Mouse (Mus musculus): ENCODE data around the gene Clic1.

Gene Clic1

DNA sequence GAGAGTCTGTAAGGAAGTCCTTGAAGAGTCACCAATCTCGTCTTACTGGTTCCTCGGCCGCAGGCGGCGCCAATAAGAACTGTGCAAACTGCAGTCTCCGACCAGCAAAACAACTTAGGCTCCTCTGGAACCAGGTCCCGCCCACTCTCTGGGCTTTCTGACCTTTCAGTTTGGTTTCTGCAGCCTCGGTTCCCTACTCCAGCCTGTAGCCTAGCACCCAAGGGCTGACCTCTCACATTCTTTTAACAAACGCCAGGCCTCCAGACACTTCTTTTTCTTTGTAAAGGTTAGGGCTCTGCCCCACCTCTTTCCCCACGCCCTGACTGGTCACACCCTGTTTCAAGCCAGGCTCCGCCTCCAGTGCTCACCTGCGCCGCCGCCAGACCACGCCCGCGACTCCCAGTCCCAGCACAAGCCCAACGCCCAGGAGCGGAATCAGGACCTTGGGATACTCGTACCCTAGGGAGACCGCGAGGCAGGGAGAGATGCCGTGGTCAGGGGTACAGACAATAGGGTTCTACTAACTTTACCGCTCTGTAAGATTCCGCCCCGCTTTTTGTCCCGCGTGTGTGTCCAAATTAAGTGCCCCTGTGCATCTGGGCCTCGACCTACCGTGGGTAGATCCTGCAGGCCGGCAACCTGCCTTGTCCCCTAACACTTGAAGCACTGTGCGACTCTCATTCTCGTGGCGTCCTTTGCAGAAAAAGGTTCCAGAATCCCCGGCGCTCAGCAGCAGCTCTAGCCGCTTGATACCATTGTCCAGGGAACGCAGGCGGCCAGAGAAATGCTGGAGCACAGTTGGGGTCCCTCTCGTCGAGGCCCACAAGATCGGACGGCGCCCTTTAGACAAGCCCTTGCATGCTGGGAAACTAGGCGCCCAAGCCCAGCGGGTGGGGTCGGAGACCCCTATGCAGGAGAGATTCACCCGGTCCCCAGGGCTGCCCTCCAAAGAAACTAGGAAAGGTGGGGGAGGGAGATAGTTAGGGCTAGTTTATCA, 15.5 kb downstream of the Clic1 start, which contains the start of gene Ly6g6c:
Gene Ly6g6c (plus strand): TSS at position 438 of the 997 bp plus-strand sequence.
- DNase-seq = peak; percentile 85

DNA sequence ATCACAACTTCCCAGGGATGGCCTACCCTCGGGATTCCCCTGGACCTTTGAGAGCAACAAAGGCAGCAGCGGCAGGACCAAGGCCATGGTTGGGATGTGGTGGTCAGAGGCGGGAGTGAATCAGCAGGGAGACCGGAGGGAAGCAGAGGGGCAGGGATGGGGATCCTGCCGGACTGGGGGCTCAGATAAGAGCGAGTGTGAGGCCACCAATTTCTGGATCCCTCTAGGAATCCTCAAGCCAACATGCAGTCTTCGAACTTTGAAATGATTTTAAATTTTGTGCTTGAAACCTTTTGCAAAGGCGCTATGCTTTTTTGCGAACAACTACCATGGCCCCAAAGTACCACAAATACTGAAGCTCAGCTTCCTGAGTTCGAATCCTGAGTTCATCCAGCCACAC, 16.3 kb downstream of the Clic1 start, which contains the start of gene Mpig6b:
Gene Mpig6b (minus strand): TSS at position 101 of the 400 bp plus-strand sequence.
- DNase-seq = no peak

DNA sequence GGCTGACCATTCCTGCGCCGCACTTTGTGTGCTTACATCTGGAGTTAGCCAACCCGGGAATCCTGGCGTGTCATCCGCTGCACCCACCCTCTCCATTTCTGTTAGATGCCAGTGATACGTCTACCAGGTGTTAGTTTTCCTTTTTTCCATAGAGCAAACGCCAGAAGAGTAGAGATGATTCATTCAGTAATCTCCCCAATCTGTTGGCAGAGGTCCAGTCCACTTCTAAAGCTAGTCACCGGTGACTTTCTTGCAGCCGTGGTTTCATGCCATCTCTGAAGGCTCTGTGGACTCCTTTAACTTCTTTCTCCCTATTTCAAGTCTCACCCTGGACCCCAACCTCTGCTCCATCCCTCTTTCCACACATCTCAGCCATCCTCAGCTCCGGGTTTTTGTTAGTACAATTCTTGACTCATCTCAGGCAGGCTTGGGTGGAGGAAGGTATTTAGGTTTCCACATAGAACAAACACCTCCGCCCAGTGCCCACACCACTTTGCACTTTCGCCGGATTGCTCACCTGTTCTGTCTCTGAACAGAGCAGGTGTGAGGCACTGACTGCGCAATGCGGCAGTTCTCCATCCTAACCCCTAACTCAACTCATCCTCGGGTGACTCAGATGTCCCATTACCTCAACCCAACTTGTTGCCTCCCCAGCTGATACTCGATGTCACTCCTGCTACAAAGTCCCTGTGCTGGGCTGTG, 18.6 kb downstream of the Clic1 start:
- DNase-seq = no peak

DNA sequence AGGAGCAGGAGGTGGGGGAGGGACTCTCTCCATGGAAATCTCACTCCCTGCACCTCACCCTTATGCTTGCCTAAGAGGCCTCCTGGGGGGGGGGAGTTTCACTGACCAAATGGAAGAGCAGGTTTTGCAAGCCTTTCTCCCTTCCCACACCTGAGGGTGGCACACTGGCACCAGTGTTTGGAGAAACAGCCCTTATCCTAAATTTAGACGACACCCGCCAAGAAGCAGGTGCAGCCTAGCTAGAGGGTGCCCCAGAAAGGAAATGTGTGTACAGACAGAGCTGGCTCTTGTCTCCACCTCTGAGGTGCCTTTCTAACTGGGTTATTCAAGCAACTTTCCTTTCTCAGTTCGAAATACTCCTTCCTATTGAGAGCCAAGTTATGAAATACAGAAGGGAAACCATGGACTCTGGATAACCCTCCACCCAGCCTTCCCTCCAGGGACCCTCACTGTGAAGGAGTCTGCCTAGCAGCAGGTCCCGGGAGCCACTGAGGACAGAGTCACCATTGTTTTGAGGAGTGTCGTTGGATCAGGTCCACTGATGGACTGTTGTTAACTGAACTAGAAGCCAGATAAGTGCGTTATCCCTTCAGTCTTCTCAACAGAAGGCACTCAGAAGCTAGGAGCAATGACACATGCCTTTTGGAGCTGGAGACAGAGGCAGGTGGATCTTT, 20.9 kb downstream of the Clic1 start:
- no peak for DNase-seq

DNA sequence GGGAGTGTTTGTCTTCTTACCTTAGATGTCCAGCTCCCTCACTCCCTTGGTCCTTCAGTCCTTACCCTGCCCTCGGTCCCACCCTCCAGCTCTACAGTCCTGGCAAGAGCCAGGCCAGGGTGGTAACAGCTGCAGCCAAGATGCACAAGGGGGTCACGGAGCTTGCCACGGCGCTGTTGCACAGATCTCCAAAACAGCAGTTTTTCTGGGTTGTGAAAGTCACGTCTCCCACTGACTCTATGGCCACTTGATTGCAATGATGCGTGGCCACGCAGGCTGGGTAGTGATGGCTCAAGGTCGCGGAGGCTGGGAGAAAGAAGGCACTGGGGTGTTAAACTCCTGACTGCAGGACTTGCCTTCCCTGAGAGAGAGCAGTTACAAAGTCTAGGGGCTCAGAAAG, 21.7 kb downstream of the Clic1 start:
- DNase-seq = no peak

DNA sequence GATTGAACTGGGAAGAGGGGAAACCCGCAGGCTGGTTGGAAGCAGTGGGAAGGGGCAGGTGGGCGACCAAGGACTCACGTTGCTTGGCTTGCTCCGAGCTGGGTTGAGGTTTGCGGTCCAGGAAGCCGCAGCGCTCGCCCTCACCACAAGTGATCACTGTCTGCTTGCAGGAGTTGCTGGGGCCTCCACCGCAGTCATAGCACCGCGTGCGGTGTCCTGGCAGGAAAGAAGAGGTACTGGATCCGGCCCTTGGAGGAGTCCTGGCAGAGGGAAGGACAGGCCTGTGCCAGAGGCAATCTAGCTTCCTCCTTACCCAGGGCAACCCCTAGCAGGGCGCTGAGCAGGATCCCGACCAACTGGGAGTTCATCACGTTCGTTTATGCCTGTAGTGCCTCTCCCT, 24.3 kb downstream of the Clic1 start:
- DNase-seq = no peak

DNA sequence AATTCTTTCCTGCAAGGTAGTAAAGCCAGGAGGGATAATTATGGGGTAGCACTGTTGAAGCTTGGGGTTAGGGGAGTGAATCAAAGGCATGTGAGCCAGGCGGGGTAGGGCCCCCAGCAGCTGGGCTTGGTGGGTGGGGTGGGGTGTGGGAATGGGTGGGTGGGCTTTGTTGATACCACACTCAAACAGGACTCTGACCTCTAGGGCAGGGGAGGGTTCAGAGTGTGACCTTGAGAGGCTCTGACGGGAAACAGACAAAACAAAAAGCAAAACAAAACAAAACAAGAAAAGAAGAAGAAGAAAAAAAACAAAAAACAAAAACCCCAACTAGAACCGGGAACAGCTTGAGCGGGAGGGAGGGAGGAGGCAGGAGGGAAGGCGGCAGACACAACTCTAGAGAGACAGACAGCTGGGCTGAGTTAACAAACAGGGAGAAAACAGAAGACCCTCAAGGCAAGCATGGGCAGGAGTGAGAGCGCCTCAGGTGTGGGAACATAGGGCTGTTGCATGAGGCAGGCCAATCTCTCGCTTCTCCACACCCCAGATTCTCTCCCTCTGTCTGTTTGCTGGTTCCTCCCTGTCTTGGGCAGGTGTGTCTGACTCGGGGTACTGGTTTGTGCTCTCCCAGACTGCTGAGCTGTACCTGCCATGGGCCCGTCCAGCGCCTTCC, 26.9 kb downstream of the Clic1 start, which contains the start of gene Ly6g6e:
Gene Ly6g6e (plus strand): TSS at position 396 of the 670 bp plus-strand sequence.
- DNase-seq = no peak

DNA sequence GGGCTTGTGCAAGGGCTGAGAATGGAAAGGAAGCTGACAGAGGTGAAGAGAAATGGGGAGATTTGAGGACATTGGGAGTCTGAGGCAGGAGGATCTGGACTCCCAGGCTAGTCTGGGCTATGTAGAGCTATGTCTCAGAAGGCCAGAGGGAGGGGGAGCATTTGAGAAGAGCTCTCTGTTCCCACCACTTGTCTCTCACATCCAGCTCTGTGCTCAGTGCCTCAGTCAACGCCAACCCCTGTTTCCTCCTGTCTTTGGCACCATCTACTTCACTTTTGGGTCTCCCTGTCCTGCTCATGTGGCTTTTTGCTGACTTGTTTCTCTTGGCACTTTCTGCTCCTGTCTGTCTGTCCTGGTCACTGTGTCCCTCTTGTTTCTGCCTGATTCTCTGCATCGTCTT, 27.5 kb downstream of the Clic1 start:
- no peak for DNase-seq

DNA sequence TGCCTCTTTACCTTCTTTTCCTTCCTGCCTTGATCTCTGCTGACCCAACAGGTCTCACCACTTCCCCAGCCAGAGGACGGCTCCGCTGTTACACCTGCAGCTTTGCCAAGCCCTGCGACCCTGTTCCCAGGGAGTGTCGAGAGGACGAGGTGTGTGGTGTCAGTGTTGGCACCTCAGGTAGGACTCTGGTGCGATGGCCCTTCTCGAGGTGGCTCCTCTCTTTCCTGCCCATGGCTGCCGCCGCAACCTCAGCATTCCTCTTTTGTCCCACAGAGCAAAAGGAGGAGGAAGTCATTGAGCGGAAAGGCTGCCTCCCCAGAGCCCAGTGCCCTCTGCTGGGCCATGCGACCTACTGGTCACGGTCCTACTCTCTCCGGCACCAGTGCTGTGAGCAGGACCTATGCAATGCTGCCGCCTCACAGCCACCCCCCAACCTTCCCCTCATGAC, 28.0 kb downstream of the Clic1 start, which contains the start of gene Ly6g6d:
Gene Ly6g6d (minus strand): TSS at position 280 of the 448 bp plus-strand sequence.
- DNase-seq = peak; percentile 81

DNA sequence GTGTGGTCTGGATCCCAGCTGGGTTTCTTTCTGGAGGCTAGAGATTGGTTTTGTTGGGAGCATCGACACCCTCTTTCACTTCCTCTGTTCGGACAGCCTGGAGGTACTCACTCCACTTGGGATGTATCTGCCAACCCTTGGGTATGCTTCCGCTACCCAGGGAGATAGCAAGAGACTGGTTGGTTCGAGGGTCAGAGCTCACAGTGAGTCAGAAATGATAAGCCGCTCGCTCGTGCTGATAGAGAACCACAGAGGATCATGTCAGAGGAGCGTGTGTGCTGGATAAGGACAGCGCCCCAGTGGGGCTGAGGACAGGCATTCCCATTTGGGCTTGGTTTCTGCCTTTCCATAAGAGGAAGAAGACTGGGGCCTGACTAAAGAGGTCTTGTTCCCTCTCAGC, 30.0 kb downstream of the Clic1 start:
- no peak for DNase-seq

DNA sequence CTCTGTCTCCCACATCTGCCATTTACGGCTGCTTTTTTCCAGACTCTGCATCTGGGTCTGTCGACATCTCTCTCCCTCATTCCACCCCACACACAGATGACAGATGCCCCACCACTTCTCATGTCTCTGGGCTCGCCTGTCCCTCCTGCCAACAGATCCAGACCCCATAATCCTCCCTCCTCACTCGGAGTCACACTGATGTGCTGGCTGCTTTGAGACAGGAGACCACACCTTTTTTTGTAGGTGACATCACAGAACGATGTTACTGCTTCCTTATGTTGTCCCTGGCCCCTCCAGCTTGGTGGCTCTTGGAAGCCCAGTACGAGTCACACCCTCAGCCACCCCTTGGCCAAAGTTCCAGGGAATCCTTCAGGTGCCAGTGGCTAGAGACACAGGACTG, 30.5 kb downstream of the Clic1 start:
- DNase-seq = no peak

DNA sequence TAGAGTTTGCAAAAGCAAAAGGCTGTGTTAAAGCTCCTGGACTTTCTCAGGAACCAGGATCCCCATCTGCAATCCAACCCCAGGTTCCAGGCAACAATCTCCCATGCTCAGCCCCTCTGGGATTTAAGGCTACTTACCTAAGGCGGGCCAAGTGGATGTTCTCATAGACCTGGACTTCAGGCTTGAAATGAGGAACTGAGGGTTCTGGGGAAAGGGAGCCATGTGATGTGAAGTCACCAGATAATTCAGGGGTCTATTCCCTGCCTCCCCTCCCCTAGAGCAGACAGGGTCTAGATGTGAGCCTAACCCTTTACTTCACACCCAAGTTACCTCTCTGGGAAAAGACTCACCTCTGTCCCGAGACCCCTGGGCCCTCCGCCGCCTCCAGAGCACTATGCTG, 30.9 kb downstream of the Clic1 start:
- no peak for DNase-seq

DNA sequence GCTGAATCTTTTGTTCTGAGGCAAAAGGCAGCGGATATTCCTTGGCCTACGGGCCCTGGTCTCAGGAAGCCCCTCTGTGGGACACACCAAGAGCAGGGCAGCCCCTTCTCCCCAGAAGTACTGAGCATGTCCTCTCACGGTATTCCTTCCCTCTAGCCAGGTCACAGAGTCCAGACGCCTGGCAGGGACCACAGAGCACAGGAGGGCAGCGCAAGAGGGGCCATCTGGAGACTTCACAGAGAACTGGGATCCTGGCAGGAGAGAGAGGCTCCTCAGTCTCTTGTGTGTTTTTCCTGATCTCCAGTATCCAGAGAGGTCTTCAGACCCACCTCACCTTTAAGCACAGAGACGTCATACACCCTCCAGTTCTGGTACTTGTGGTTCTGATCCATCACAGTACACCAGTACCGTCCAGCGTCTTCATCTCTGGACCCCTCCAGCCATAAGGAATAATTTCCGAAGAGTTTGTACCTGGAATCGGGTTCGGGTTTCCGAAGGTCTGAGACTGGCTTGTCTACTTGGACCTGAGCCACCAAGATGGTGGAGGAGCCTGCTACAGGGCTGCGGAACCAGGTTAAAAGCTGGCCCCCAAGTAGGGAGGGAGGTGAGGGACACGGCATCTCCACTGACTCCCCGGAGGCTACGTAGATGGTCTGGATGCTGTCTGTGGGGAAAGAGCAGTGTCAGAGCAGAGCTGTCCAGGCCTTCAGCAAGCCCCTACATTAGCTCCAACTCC, 33.2 kb downstream of the Clic1 start:
- DNase-seq = no peak

DNA sequence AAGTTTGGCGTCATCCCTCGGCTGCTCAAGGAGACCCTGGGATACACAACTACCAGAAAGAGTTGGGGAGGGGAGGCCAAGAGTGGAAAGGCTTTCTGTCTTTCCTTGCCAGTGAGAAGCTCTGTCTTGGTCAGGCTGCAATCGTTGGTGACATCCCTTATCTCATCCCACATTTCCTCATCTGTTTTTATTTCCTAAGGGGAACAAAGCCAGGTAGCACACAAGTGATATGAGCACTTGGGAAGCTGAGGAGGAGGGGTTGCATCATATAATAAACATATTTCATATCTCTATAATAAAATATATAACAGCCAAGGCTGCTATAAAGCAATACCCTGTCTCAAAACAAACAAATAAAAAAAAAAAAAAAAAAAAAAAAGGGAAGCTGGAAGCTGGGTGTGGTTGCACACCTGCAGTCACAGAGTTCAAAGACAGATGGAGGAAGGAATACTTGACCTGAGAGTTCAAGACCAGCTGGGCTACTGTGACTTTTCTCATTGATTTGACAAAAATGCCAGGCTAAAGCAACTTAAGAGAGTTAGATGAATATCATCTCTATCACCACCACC, 34.2 kb downstream of the Clic1 start:
- no peak for DNase-seq

DNA sequence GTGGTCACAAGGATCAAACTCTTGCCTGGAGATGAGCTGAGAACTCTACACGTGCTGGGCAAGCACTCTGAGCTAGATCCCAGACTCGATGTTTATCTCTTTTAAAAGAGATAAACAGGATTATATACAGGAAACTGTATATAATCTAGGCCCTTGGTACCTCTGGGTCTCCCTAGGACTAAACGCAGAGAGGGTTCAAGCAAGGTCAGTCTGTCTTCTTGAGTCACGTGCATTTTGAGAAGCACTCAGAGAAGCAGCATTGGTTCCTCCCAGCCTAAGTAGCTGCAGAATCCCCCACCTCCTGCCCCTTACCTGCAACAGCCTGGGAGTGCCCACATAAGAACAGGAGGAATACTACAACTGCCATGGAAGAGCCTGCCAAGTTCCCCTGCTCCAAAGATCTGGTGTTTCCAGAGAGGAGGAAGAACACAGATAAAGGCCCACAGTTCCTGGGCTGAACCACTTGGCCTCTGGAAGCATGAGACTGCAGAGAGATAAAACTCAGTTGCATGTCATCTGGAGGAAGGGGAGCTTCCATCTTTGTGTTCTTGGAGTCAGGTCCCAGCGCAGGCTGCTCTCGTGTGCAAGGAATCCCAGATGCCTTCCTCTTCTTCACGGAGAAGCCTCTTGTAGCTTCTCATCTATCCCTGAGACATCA, 35.6 kb downstream of the Clic1 start, which contains the start of gene Ly6g6f:
Gene Ly6g6f (minus strand): TSS at position 403 of the 658 bp plus-strand sequence.
- no peak for DNase-seq

DNA sequence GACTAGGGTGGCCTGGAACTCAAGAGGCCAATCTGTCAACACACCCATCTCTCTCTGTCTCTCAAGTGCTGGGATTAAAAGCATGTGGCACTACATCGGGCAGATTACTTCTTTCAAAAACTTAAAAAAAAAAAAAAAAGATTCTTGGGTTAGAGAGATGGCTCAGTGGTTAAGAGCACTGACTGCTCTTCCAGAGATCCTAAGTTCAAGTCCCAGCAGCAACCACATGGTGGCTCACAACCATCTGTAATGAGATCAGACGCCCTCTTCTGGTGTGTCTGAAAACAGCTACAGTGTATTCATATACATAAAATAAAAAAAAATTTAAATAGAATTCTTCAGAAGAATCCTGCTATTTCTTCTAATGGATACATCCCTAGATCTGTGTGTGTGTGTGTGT, 38.4 kb downstream of the Clic1 start:
- DNase-seq = no peak

DNA sequence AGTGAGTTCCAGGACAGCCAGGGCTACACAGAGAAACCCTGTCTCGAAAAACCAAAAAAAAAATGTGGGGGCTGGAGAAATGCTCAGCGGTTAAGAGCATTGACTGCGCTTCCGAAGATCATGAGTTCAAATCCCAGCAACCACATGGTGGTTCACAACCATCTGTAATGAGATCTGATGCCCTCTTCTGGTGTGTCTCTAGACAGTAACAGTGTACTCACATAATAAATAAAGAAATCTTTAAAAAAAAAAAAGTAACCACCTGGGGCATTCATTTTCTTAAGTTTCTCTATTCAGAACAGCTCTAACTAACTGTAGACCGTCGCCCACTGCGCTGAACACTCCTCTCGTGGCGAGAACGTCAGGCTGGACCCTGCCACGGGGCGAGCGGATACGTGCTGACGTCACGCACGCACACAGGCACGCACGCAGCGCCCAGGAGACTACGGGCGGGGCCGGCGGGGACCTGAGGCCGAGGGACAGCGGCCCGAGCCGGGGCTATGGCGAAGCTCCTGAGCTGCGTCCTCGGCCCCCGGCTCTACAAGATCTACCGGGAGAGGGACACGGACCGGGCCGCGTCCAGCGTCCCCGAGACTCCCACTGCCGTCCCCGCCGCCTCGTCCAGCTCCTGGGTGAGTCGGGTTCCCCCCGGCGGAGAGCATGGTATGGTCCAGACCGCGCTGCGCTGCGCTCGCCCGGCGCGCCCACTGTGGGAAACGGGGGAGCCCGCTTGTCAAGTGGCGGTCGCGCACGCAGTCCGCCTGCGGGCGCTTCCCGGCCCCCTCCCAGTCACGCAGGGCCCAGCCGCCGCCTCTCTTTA, 39.3 kb downstream of the Clic1 start, which contains the start of gene Abhd16a:
Gene Abhd16a (plus strand): TSS at position 439 of the 820 bp plus-strand sequence.
- DNase-seq = peak; percentile 97

DNA sequence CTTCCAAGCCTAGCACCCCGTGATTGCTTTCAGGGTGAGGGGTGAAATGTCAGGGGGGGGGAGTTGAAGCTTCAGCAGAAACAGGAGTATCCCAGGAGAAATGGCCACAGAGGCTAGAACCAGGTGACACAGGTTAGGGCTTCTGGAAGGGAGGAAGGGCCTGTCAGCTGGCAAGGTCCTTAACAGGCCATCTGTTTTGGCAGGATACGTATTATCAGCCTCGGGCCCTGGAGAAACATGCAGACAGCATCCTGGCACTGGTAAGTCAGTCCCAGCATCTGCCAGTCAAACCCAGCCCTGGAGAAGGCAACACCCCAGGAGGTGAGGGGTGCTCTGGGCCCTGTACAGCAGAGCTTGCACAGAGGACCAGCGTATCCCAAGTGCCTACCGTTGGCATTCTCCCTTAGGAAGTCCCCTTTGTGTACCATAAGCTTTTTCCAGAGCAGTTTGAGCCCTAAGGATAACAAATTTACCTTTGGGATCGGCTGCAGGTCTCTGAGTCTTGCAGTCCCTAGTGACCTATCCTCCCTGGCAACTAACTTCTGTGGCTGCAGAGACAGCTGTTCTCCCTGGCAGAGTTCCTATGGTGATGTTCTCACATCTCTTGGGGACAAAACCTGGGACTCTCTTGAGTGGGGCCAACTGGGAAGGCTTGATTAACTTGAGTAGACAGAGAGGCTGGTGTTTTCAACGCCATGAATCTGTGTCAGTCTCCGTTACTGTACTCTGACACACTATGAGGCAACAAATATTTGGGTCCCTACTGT, 40.6 kb downstream of the Clic1 start:
- DNase-seq = no peak

All from kidney, postnatal 10 days (tissue).